Mouse (Mus musculus) bone marrow macrophage, adult 2 months (primary cell): ENCODE results near the gene Stat3.

Experiments used
- CTCF ChIP-seq: IDR thresholded peaks from 2 replicates; pipeline ENCODE4 v1.5.1; 2012; ENCODE audit warnings: low read depth, mild to moderate bottlenecking, low read length, moderate library complexity
- POLR2A ChIP-seq: IDR thresholded peaks from 2 replicates; pipeline ENCODE4 v1.6.1; 2012; ENCODE audit warnings: mild to moderate bottlenecking, low read depth, low read length, borderline replicate concordance

GRCm38 (mm10) chr11:100857960-100858359 is 81.4 kb downstream of the Stat3 start:
- TF ChIP-seq CTCF (no peak), POLR2A (no peak)
